Comparison of ENCODE assay signal across 10 mouse cellular contexts in the genomic region with DNA sequence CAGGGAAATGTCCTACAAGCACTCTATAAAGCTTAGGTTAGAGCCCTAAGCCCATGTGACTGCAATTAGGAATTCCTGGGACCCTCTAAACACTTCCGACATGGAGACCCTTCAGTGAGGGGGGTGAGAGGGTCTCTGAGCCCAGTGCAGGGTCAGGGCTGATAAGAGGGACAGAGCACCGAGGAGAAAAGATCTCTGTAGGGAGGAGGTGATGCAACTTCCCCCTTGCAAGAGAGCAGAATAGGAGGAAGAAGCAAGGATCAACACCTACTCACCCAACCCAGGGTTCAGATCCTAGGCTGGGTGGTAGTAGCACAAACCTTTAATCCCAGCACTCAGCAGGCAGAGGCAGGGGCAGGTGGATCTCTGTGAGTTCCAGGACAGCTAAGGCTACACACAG. TPM values are rescaled to one million over a fixed set of nuclear protein-coding genes. Genes with fewer than 3 reads are reported as not detected.
DNase-seq lines count a peak whose midpoint lies in the region; ATAC-seq and TF ChIP-seq lines count a peak whose summit lies in the region.
"Had no signal": no experiment of that assay in that cellular context is flagged by ENCODE, and none has a peak within 500 bp of the region (broad histone marks: within the 10 kb centered on the region; RNA-seq: fewer than 3 reads in every experiment).

No protein-coding gene starts in this region.

- H3K4me1 ChIP-seq in heart, postnatal 0 days (ENCODE audit: control insufficient read depth, insufficient read depth): peaks cover 37% of the 10 kb centered on the region
- H3K4me1 ChIP-seq in heart, embryonic 11.5 days (ENCODE audit: control insufficient read depth, insufficient read depth, low read length): peaks cover 45% of the 10 kb centered on the region
- H3K4me1 ChIP-seq in midbrain, embryonic 12.5 days: peaks cover 50% of the 10 kb centered on the region
- peaks cover 31% of the 10 kb centered on the region for H3K4me1 ChIP-seq in midbrain, embryonic 16.5 days (ENCODE audit: control insufficient read depth, insufficient read depth, low read length)
- peaks cover 25% of the 10 kb centered on the region; the same call in 1 of the 2 replicates for H3K4me1 ChIP-seq in limb, embryonic 11.5 days (ENCODE audit: control insufficient read depth, insufficient read depth, low read length)
- H3K4me1 ChIP-seq in neural tube, embryonic 15.5 days: peaks cover 53% of the 10 kb centered on the region

- H3K9ac ChIP-seq in heart, postnatal 0 days (replicated peaks; ENCODE audit: low read depth, low read length): no peak overlapping the region
- no peak overlapping the region for H3K9ac ChIP-seq in heart, embryonic 11.5 days (ENCODE audit: low read depth, low read length)
- H3K9ac ChIP-seq in midbrain, embryonic 12.5 days (replicated peaks): no peak overlapping the region
- no peak overlapping the region for H3K9ac ChIP-seq in midbrain, embryonic 16.5 days (ENCODE audit: low read depth, low read length)
- 0 out of 2 replicates have a peak overlapping the region, but pooled peaks have one; percentile 7 for H3K9ac ChIP-seq in limb, embryonic 11.5 days (ENCODE audit: low read length)
- no peak overlapping the region for H3K9ac ChIP-seq in neural tube, embryonic 15.5 days (replicated peaks)

- H3K9me3 ChIP-seq in heart, postnatal 0 days (replicated peaks; ENCODE audit: control insufficient read depth, low read length): no peaks in the 10 kb centered on the region
- no peaks in the 10 kb centered on the region for H3K9me3 ChIP-seq in heart, embryonic 11.5 days (replicated peaks; ENCODE audit: control insufficient read depth, low read length)
- no peaks in the 10 kb centered on the region for H3K9me3 ChIP-seq in midbrain, embryonic 12.5 days
- no peaks in the 10 kb centered on the region for H3K9me3 ChIP-seq in midbrain, embryonic 16.5 days (replicated peaks; ENCODE audit: control insufficient read depth, low read length, poor library complexity, severe bottlenecking)
- no peaks in the 10 kb centered on the region for H3K9me3 ChIP-seq in limb, embryonic 11.5 days (ENCODE audit: control insufficient read depth, low read length)
- H3K9me3 ChIP-seq in neural tube, embryonic 15.5 days (replicated peaks): no peaks in the 10 kb centered on the region
- H3K9me3 ChIP-seq: neural tube, embryonic 12.5 days had no signal

- H3K27ac ChIP-seq in heart, postnatal 0 days (ENCODE audit: low read depth): 0 out of 2 replicates have a peak overlapping the region, but pooled peaks have one; percentile 44
- no peak overlapping the region for H3K27ac ChIP-seq in heart, embryonic 11.5 days (ENCODE audit: low read depth, low read length)
- no peak overlapping the region for H3K27ac ChIP-seq in midbrain, embryonic 12.5 days (replicated peaks)
- H3K27ac ChIP-seq in midbrain, embryonic 16.5 days (ENCODE audit: low read length): no peak overlapping the region
- H3K27ac ChIP-seq in limb, embryonic 11.5 days (replicated peaks; ENCODE audit: low read depth, low read length): no peak overlapping the region
- no peak overlapping the region for H3K27ac ChIP-seq in neural tube, embryonic 15.5 days (replicated peaks)
- H3K27ac ChIP-seq: neural tube, embryonic 12.5 days had no signal

- H3K4me3 ChIP-seq in heart, postnatal 0 days (ENCODE audit: low read depth, low read length): no peak overlapping the region
- H3K4me3 ChIP-seq in heart, embryonic 11.5 days (ENCODE audit: low read depth, low read length): no peak overlapping the region
- H3K4me3 ChIP-seq in midbrain, embryonic 12.5 days: no peak overlapping the region
- H3K4me3 ChIP-seq in midbrain, embryonic 16.5 days (ENCODE audit: low read depth, low read length): no peak overlapping the region
- H3K4me3 ChIP-seq in limb, embryonic 11.5 days (ENCODE audit: low read depth, low read length): no peak overlapping the region
- no peak overlapping the region for H3K4me3 ChIP-seq in neural tube, embryonic 15.5 days (replicated peaks)
- H3K4me3 ChIP-seq: neural tube, embryonic 12.5 days had no signal

- 32% methylated on average over 2 of the region's 2 CpGs for WGBS in heart, postnatal 0 days
- 11% methylated on average over 2 of the region's 2 CpGs for WGBS in heart, embryonic 11.5 days (ENCODE audit: insufficient replicate concordance)
- 68% methylated on average over 2 of the region's 2 CpGs for WGBS in midbrain, embryonic 12.5 days
- WGBS in midbrain, embryonic 16.5 days: 52% methylated on average over 2 of the region's 2 CpGs
- WGBS in limb, embryonic 11.5 days: 43% methylated on average over 2 of the region's 2 CpGs
- 86% methylated on average over 2 of the region's 2 CpGs for WGBS in neural tube, embryonic 15.5 days

- peaks cover 25% of the 10 kb centered on the region; the same call in 1 of the 2 replicates for H3K36me3 ChIP-seq in heart, postnatal 0 days (replicated peaks; ENCODE audit: control insufficient read depth, insufficient read depth, low read length)
- H3K36me3 ChIP-seq in heart, embryonic 11.5 days (ENCODE audit: control insufficient read depth, insufficient read depth, low read length): 0 out of 2 replicates have a peak, but pooled peaks cover 3% of the 10 kb centered on the region
- peaks cover 19% of the 10 kb centered on the region for H3K36me3 ChIP-seq in midbrain, embryonic 12.5 days
- peaks cover 10% of the 10 kb centered on the region; the same call in 1 of the 2 replicates for H3K36me3 ChIP-seq in midbrain, embryonic 16.5 days (ENCODE audit: control insufficient read depth, insufficient read depth, low read length)
- peaks cover 4% of the 10 kb centered on the region for H3K36me3 ChIP-seq in limb, embryonic 11.5 days (ENCODE audit: control insufficient read depth, insufficient read depth, low read length)
- H3K36me3 ChIP-seq in neural tube, embryonic 15.5 days: peaks cover 23% of the 10 kb centered on the region

- H3K4me2 ChIP-seq in heart, postnatal 0 days (ENCODE audit: low read depth, low read length): no peak overlapping the region
- H3K4me2 ChIP-seq in heart, embryonic 11.5 days: no peak overlapping the region; the same call in 1 of the 2 replicates
- H3K4me2 ChIP-seq in midbrain, embryonic 12.5 days (replicated peaks): 0 out of 2 replicates have a peak overlapping the region, but pooled peaks have one; percentile 99
- no peak overlapping the region for H3K4me2 ChIP-seq in midbrain, embryonic 16.5 days (ENCODE audit: low read length)
- no peak overlapping the region for H3K4me2 ChIP-seq in limb, embryonic 11.5 days (ENCODE audit: low read depth, severe bottlenecking)
- 0 out of 2 replicates have a peak overlapping the region, but pooled peaks have one; percentile 26 for H3K4me2 ChIP-seq in neural tube, embryonic 15.5 days

- TF ChIP-seq EP300 in heart, postnatal 0 days (IDR thresholded peaks at IDR 0.05; ENCODE audit: low read depth): no peak

- ATAC-seq in heart, postnatal 0 days (ENCODE audit: insufficient read depth, low read depth): no peak
- ATAC-seq in heart, embryonic 11.5 days (replicated peaks; ENCODE audit: insufficient number of reproducible peaks, low FRiP score, low TSS enrichment): no peak
- no peak for ATAC-seq in midbrain, embryonic 12.5 days (ENCODE audit: low FRiP score, low read depth)
- ATAC-seq in midbrain, embryonic 16.5 days: no peak
- no peak for ATAC-seq in limb, embryonic 11.5 days (ENCODE audit: insufficient number of reproducible peaks, low FRiP score, low TSS enrichment, low read depth)
- no peak for ATAC-seq in neural tube, embryonic 15.5 days (ENCODE audit: low FRiP score)

- H3K27me3 ChIP-seq in heart, postnatal 0 days (ENCODE audit: control insufficient read depth, insufficient read depth, low read length): no peaks in the 10 kb centered on the region
- H3K27me3 ChIP-seq in heart, embryonic 11.5 days (ENCODE audit: control insufficient read depth, insufficient read depth, low read length): no peaks in the 10 kb centered on the region
- no peaks in the 10 kb centered on the region for H3K27me3 ChIP-seq in midbrain, embryonic 12.5 days
- no peaks in the 10 kb centered on the region for H3K27me3 ChIP-seq in midbrain, embryonic 16.5 days (ENCODE audit: control insufficient read depth, insufficient read depth, low read depth, low read length)
- H3K27me3 ChIP-seq in limb, embryonic 11.5 days (ENCODE audit: control insufficient read depth, insufficient read depth, low read length): no peaks in the 10 kb centered on the region
- no peaks in the 10 kb centered on the region for H3K27me3 ChIP-seq in neural tube, embryonic 15.5 days (replicated peaks)
- H3K27me3 ChIP-seq: neural tube, embryonic 12.5 days had no signal

- TF ChIP-seq CTCF in heart, postnatal 0 days (IDR thresholded peaks at IDR 0.05; ENCODE audit: low read depth): no peak

- no peak for DNase-seq in heart, postnatal 0 days (ENCODE audit: low spot score)
- no peak for DNase-seq in limb, embryonic 11.5 days (ENCODE audit: low spot score)
- no peak for DNase-seq in cerebellum, postnatal 25 days
- no peak for DNase-seq in thymus, postnatal 14 days
- DNase-seq: lung, postnatal 4 days had no signal

RNA-seq across cellular contexts. Expression of gene Ampd2, which starts 3.3 kb away (rescaled TPM):
- total RNA-seq in heart, postnatal 0 days (2014; rRNA removed; ENCODE audit: low replicate concordance): 17.3 and 77.9 TPM in 2 replicates
- polyA plus RNA-seq in heart, postnatal 0 days (2015; fragmentation: Nextera tagmentation; extraction: Ambion mirVana): 12.7 and 12.8 TPM in 2 replicates
- polyA plus RNA-seq in heart, embryonic 11.5 days (2014; fragmentation: Nextera tagmentation; extraction: Ambion mirVana): 30.6 and 32.1 TPM in 2 replicates
- 50.7 and 51.5 TPM in 2 replicates for polyA plus RNA-seq in midbrain, embryonic 12.5 days (2016; fragmentation: Nextera tagmentation; extraction: Ambion mirVana)
- polyA plus RNA-seq in midbrain, embryonic 16.5 days (2015; fragmentation: Nextera tagmentation; extraction: Ambion mirVana): 71.2 and 72.4 TPM in 2 replicates
- polyA plus RNA-seq in limb, embryonic 11.5 days (2014; fragmentation: Nextera tagmentation; extraction: Ambion mirVana): 37.0 and 38.0 TPM in 2 replicates
- polyA plus RNA-seq in neural tube, embryonic 15.5 days (2015; fragmentation: Nextera tagmentation; extraction: Ambion mirVana): 64.1 and 66.9 TPM in 2 replicates

RNA-seq across cellular contexts. Expression of gene Gnat2, which starts 9.4 kb away (rescaled TPM):
- total RNA-seq in heart, postnatal 0 days (2014; rRNA removed; ENCODE audit: low replicate concordance): 0.19 TPM in 1 of 2 replicates, not detected in the other
- polyA plus RNA-seq in heart, postnatal 0 days (2015; fragmentation: Nextera tagmentation; extraction: Ambion mirVana): 0.45 and 1.1 TPM in 2 replicates
- 1.1 and 1.3 TPM in 2 replicates for polyA plus RNA-seq in heart, embryonic 11.5 days (2014; fragmentation: Nextera tagmentation; extraction: Ambion mirVana)
- polyA plus RNA-seq in midbrain, embryonic 12.5 days (2016; fragmentation: Nextera tagmentation; extraction: Ambion mirVana): 0.41 and 0.50 TPM in 2 replicates
- polyA plus RNA-seq in midbrain, embryonic 16.5 days (2015; fragmentation: Nextera tagmentation; extraction: Ambion mirVana): 0.15 and 0.19 TPM in 2 replicates
- 1.6 and 1.8 TPM in 2 replicates for polyA plus RNA-seq in limb, embryonic 11.5 days (2014; fragmentation: Nextera tagmentation; extraction: Ambion mirVana)
- 0.13 and 0.43 TPM in 2 replicates for polyA plus RNA-seq in neural tube, embryonic 15.5 days (2015; fragmentation: Nextera tagmentation; extraction: Ambion mirVana)

RNA-seq across cellular contexts. Expression of gene Gstm4, which starts 38.5 kb away (rescaled TPM):
- 3.6 and 10.9 TPM in 2 replicates for total RNA-seq in heart, postnatal 0 days (2014; rRNA removed; ENCODE audit: low replicate concordance)
- polyA plus RNA-seq in heart, postnatal 0 days (2015; fragmentation: Nextera tagmentation; extraction: Ambion mirVana): 17.6 and 17.9 TPM in 2 replicates
- 14.7 and 17.7 TPM in 2 replicates for polyA plus RNA-seq in heart, embryonic 11.5 days (2014; fragmentation: Nextera tagmentation; extraction: Ambion mirVana)
- 12.6 and 13.5 TPM in 2 replicates for polyA plus RNA-seq in midbrain, embryonic 12.5 days (2016; fragmentation: Nextera tagmentation; extraction: Ambion mirVana)
- 22.2 and 23.1 TPM in 2 replicates for polyA plus RNA-seq in midbrain, embryonic 16.5 days (2015; fragmentation: Nextera tagmentation; extraction: Ambion mirVana)
- polyA plus RNA-seq in limb, embryonic 11.5 days (2014; fragmentation: Nextera tagmentation; extraction: Ambion mirVana): 13.2 and 15.1 TPM in 2 replicates
- polyA plus RNA-seq in neural tube, embryonic 15.5 days (2015; fragmentation: Nextera tagmentation; extraction: Ambion mirVana): 19.1 and 21.0 TPM in 2 replicates

Comparison
In these comparisons a context has a peak if more than half of its experiments do, and no peak if none do; other contexts are left out.
1. H3K4me2 ChIP-seq: peak in midbrain, embryonic 12.5 days (single experiment) and neural tube, embryonic 15.5 days (single experiment); none in heart, postnatal 0 days (single experiment), heart, embryonic 11.5 days (single experiment), midbrain, embryonic 16.5 days (single experiment) and limb, embryonic 11.5 days (single experiment).